Mouse (Mus musculus) heart, adult 2 months (tissue): ENCODE results near the gene D1Ertd622e.
"Not testable (repeated sequence)": the region's sequence is repeated elsewhere in the genome, so short reads cannot be mapped to it uniquely, and the experiment has no call there.

Source experiments
- CTCF ChIP-seq: fragments of 200-600 bp; IDR thresholded peaks from 2 replicates; pipeline ENCODE4 v1.8.1; 2022; ENCODE audit warnings: antibody characterized with exemption, mild to moderate bottlenecking, moderate library complexity
- EP300 ChIP-seq: fragments of 200-500 bp; IDR thresholded peaks from 2 replicates; pipeline ENCODE4 v1.6.1; 2011; ENCODE audit warnings: low read depth, low read length, control low read depth; ENCODE audit not compliant: insufficient read depth
- POLR2A ChIP-seq: fragments of 200-500 bp; IDR thresholded peaks from 2 replicates; pipeline ENCODE4 v1.6.1; 2011; ENCODE audit warnings: mild to moderate bottlenecking, low read depth, low read length, control low read depth; ENCODE audit not compliant: insufficient read depth

GRCm38 (mm10) chr1:97580680-97581079 lies 81.2 kb downstream of the D1Ertd622e start:
- not testable (repeated sequence) for TF ChIP-seq POLR2A, CTCF, EP300
